Mouse (Mus musculus): Measurements from ENCODE around the gene Mpst. TPM values are rescaled to one million over a fixed set of nuclear protein-coding genes. Genes with fewer than 3 reads are reported as not detected.

Mpst gene
- total and polyA plus RNA-seq, 2 experiments from 2014 or later: 3.5 to 85.9 TPM

- WGBS: 87% methylated on average over 11 of the region's 11 CpGs
- no peak for TF ChIP-seq CTCF (IDR thresholded peaks at IDR 0.05; ENCODE audit: low read depth)
- ATAC-seq: no peak
- no peak for DNase-seq
- Histone ChIP-seq H3K27ac (ENCODE audit: low read depth, low read length) (no peak overlapping the region), H3K4me1 (ENCODE audit: insufficient read depth) (peaks cover 12% of the 10 kb centered on the region; the same call in 1 of the 2 replicates), H3K4me2 (ENCODE audit: low read depth) (no peak overlapping the region), H3K27me3 (ENCODE audit: insufficient read depth, low read length) (no peaks in the 10 kb centered on the region), H3K9ac (no peak overlapping the region), H3K4me3 (ENCODE audit: low read depth, low read length) (no peak overlapping the region), H3K36me3 (ENCODE audit: insufficient read depth) (peaks cover 37% of the 10 kb centered on the region), H3K9me3 (ENCODE audit: low read length) (no peaks in the 10 kb centered on the region)
These were observed 29.5 kb downstream of the Mpst start for GRCm38 (mm10) chr15:78435681-78436080.

DNA sequence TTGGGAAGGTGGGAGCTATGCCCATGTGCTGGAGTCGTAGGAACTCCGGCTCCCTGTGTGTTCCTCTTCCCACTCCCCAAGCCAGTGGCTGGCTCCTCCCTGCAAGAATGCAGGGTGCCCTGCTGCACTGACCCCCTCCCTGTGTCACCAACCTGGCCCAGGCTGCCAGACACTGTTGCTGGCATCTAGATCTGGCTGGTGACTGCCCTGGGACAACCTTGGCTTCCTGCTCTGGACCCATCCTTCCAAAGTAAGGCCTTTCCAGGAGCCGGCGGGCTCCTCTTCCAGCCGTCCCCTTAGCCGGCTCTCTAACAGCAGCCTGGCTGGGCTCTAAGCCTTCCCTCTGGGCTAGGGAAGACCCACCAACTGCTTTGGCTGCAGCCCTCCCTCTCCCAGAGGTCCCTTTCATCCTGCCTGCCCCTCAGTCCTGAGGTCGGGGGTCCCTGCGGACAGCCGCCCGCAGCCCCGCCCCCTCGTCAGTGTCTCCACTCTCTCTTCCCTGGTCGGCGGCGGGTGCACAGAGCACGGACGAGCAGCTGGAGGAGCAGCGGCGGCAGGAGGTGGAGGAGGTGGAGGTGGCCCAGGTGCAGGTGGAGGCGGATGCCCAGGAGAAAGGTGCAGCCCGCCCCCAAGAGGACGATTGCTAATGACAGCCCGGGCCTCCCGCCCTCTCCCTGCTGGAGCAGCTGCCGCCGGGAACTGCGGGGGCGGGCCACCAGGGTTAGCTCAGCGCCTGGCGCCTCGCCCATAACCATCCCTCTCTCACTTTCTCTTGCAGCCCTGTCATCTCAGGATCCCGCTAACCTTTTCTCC, 30.4 kb downstream of the Mpst start:
- peak; percentile 83 for DNase-seq
- no peaks in the 10 kb centered on the region for H3K9me3 ChIP-seq (ENCODE audit: low read length)
- ATAC-seq: peak; percentile 66
- 17% methylated on average over 31 of the region's 32 CpGs for WGBS
- H3K36me3 ChIP-seq (ENCODE audit: insufficient read depth): peaks cover 31% of the 10 kb centered on the region
- H3K27me3 ChIP-seq (ENCODE audit: insufficient read depth, low read length): no peaks in the 10 kb centered on the region
- H3K4me2 ChIP-seq (ENCODE audit: low read depth): peak overlapping the region; percentile 45
- TF ChIP-seq CTCF (IDR thresholded peaks at IDR 0.05; ENCODE audit: low read depth): peak; percentile 38
- peaks cover 12% of the 10 kb centered on the region; the same call in 1 of the 2 replicates for H3K4me1 ChIP-seq (ENCODE audit: insufficient read depth)
- H3K4me3 ChIP-seq (ENCODE audit: low read depth, low read length): peak overlapping the region; percentile 17
- H3K9ac ChIP-seq: peak overlapping the region; percentile 45
- H3K27ac ChIP-seq (ENCODE audit: low read depth, low read length): peak overlapping the region; percentile 40; the same call in 1 of the 2 replicates

GRCm38 (mm10) chr15:78437237-78438017, 31.2 kb downstream of the Mpst start:
- Histone ChIP-seq H3K4me2 (ENCODE audit: low read depth) (peak overlapping the region; percentile 45), H3K27me3 (ENCODE audit: insufficient read depth, low read length) (no peaks in the 10 kb centered on the region), H3K9ac (peak overlapping the region; percentile 45), H3K4me1 (ENCODE audit: insufficient read depth) (peaks cover 12% of the 10 kb centered on the region; the same call in 1 of the 2 replicates), H3K4me3 (ENCODE audit: low read depth, low read length) (peak overlapping the region; percentile 17), H3K9me3 (ENCODE audit: low read length) (no peaks in the 10 kb centered on the region), H3K27ac (ENCODE audit: low read depth, low read length) (peak overlapping the region; percentile 42), H3K36me3 (ENCODE audit: insufficient read depth) (peaks cover 29% of the 10 kb centered on the region)
- DNase-seq (peak; percentile 33), ATAC-seq (peak; percentile 30)
- WGBS: 25% methylated on average over 23 of the region's 23 CpGs
- TF ChIP-seq CTCF (IDR thresholded peaks at IDR 0.05; ENCODE audit: low read depth): no peak

DNA sequence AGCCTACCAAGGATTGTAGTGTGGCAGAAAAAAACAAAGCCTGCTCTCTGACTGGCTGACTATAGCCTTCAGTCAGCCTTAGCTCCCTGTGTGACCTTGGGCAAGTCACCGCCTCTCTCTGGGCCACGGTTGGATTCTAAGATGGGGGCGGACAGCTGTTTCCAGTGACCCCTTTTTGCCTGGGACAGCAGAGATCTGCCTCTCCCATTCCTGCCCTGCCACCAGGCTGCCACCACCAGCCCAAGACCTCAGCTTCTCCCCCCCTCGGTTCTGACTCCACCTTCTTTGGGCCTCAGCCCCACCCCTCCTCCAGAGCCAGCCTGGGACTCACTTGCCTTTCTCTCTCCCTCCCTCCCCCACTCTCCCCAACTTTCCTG, 31.8 kb downstream of the Mpst start:
- H3K4me2 ChIP-seq (ENCODE audit: low read depth): no peak overlapping the region
- 60% methylated on average over 4 of the region's 4 CpGs for WGBS

DNA sequence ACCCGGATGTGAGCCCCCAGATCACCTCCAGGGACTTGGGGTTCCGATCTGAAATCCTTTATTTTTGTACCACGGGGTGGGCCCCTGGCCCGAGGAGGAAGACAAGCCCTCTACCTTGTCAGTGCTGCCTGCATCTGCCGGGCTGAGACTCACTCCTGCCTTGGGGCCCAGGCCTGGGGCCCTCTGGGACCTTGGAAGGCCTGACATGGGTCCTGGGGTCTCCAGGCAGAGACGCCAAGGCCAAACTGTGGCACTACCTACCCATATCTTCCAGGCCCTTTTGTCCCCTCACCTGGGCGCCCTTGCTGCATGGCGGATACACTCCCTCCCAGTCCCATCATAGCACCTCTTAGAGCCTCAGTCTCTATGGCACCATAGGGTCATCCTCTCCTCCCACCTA, 32.3 kb downstream of the Mpst start:
- no peak for TF ChIP-seq CTCF (IDR thresholded peaks at IDR 0.05; ENCODE audit: low read depth)
- no peak overlapping the region for H3K27ac ChIP-seq (ENCODE audit: low read depth, low read length)
- H3K4me2 ChIP-seq (ENCODE audit: low read depth): no peak overlapping the region
- H3K4me3 ChIP-seq (ENCODE audit: low read depth, low read length): no peak overlapping the region
- H3K36me3 ChIP-seq (ENCODE audit: insufficient read depth): peaks cover 23% of the 10 kb centered on the region
- H3K9me3 ChIP-seq (ENCODE audit: low read length): no peaks in the 10 kb centered on the region
- DNase-seq (no peak), ATAC-seq (no peak)
- no peaks in the 10 kb centered on the region for H3K27me3 ChIP-seq (ENCODE audit: insufficient read depth, low read length)
- WGBS: 58% methylated on average over 8 of the region's 8 CpGs
- H3K4me1 ChIP-seq (ENCODE audit: insufficient read depth): peaks cover 12% of the 10 kb centered on the region; the same call in 1 of the 2 replicates
- no peak overlapping the region for H3K9ac ChIP-seq

More for the DNA sequence above, 31.8 kb downstream of the Mpst start:
- H3K9ac ChIP-seq: no peak overlapping the region
- no peaks in the 10 kb centered on the region for H3K9me3 ChIP-seq (ENCODE audit: low read length)
- DNase-seq: no peak
- H3K27me3 ChIP-seq (ENCODE audit: insufficient read depth, low read length): no peaks in the 10 kb centered on the region
- no peak for TF ChIP-seq CTCF (IDR thresholded peaks at IDR 0.05; ENCODE audit: low read depth)
- peaks cover 28% of the 10 kb centered on the region for H3K36me3 ChIP-seq (ENCODE audit: insufficient read depth)
- ATAC-seq: no peak
- H3K4me3 ChIP-seq (ENCODE audit: low read depth, low read length): no peak overlapping the region
- no peak overlapping the region for H3K27ac ChIP-seq (ENCODE audit: low read depth, low read length)
- peaks cover 12% of the 10 kb centered on the region; the same call in 1 of the 2 replicates for H3K4me1 ChIP-seq (ENCODE audit: insufficient read depth)

GRCm38 (mm10) chr15:78438973-78439372, 32.8 kb downstream of the Mpst start:
- Histone ChIP-seq H3K4me3 (ENCODE audit: low read depth, low read length) (no peak overlapping the region), H3K27ac (ENCODE audit: low read depth, low read length) (no peak overlapping the region), H3K27me3 (ENCODE audit: insufficient read depth, low read length) (no peaks in the 10 kb centered on the region), H3K4me1 (ENCODE audit: insufficient read depth) (peaks cover 12% of the 10 kb centered on the region; the same call in 1 of the 2 replicates), H3K36me3 (ENCODE audit: insufficient read depth) (peaks cover 18% of the 10 kb centered on the region), H3K4me2 (ENCODE audit: low read depth) (no peak overlapping the region), H3K9me3 (ENCODE audit: low read length) (no peaks in the 10 kb centered on the region), H3K9ac (no peak overlapping the region)
- 72% methylated on average over 9 of the region's 9 CpGs for WGBS
- no peak for DNase-seq
- ATAC-seq: no peak
- TF ChIP-seq CTCF (IDR thresholded peaks at IDR 0.05; ENCODE audit: low read depth): no peak

All from forebrain, postnatal 0 days (tissue).